In genomic region chr4:130166061-130166460, GRCm38 (mm10) we compare ENCODE assay signal across 33 mouse cellular contexts. TPM values are rescaled to one million over a fixed set of nuclear protein-coding genes. Genes with fewer than 3 reads are reported as not detected.
A peak's percentile ranks its signal among the peaks of the same experiment; 100 is the strongest.
DNase-seq lines count a peak whose midpoint lies in the region; ATAC-seq and TF ChIP-seq lines count a peak whose summit lies in the region.
"Had no signal": no experiment of that assay in that cellular context is flagged by ENCODE, and none has a peak within 500 bp of the region (broad histone marks: within the 10 kb centered on the region; RNA-seq: fewer than 3 reads in every experiment).

No protein-coding gene starts in this region.

- intact Hi-C loops in heart, adult 2 months (cut with DNase I), result no loop called here
- intact Hi-C loops in left cerebral cortex, adult 2 months (cut with DNase I), result no loop called here

- H3K79me2 ChIP-seq in heart, adult 2 months (replicated peaks; ENCODE audit: control insufficient read depth, insufficient read depth, low read length), result no peaks in the 10 kb centered on the region

- peaks cover 5% of the 10 kb centered on the region for H3K36me3 ChIP-seq in heart, adult 2 months (ENCODE audit: control insufficient read depth, insufficient read depth, low read length)
- H3K36me3 ChIP-seq in lung, embryonic 16.5 days (ENCODE audit: control insufficient read depth, insufficient read depth, low read length), result 0 out of 2 replicates have a peak, but pooled peaks cover 2% of the 10 kb centered on the region
- no peaks in the 10 kb centered on the region for H3K36me3 ChIP-seq in embryonic facial prominence, embryonic 13.5 days
- no peaks in the 10 kb centered on the region for H3K36me3 ChIP-seq in kidney, embryonic 15.5 days
- H3K36me3 ChIP-seq: forebrain, embryonic 10.5 days; hindbrain, embryonic 10.5 days; hindbrain, embryonic 15.5 days; midbrain, embryonic 12.5 days; neural tube, embryonic 12.5 days had no signal

- no peak for TF ChIP-seq POLR2A in heart, adult 2 months (IDR thresholded peaks at IDR 0.05; ENCODE audit: insufficient read depth, low read depth, low read length)

- H3K4me2 ChIP-seq in lung, embryonic 16.5 days (ENCODE audit: low read depth, low read length), result no peak overlapping the region
- H3K4me2 ChIP-seq in embryonic facial prominence, embryonic 13.5 days, result peak overlapping the region; percentile 4; the same call in 1 of the 2 replicates
- no peak overlapping the region for H3K4me2 ChIP-seq in kidney, embryonic 15.5 days
- H3K4me2 ChIP-seq: hindbrain, embryonic 15.5 days; lung, embryonic 14.5 days; midbrain, embryonic 12.5 days; neural tube, embryonic 12.5 days had no signal

- TF ChIP-seq EP300 in heart, adult 2 months (IDR thresholded peaks at IDR 0.05; ENCODE audit: insufficient read depth, low read depth, low read length), result no peak

- H3K9ac ChIP-seq in heart, adult 2 months (ENCODE audit: low read depth, low read length), result no peak overlapping the region
- H3K9ac ChIP-seq in lung, embryonic 16.5 days (ENCODE audit: low read length), result no peak overlapping the region
- H3K9ac ChIP-seq in embryonic facial prominence, embryonic 13.5 days, result peak overlapping the region; percentile 0; the same call in 1 of the 2 replicates
- no peak overlapping the region for H3K9ac ChIP-seq in kidney, embryonic 15.5 days
- H3K9ac ChIP-seq: hindbrain, embryonic 15.5 days; liver, embryonic 14.5 days; lung, embryonic 14.5 days; midbrain, embryonic 12.5 days; neural tube, embryonic 12.5 days had no signal

- TF ChIP-seq CTCF in heart, adult 2 months (IDR thresholded peaks at IDR 0.05), result no peak
- TF ChIP-seq CTCF in left cerebral cortex, adult 2 months (IDR thresholded peaks at IDR 0.05), result no peak

- DNase-seq in heart, adult 2 months, result no peak
- no peak for DNase-seq in heart, postnatal 4 days
- no peak for DNase-seq in lung, postnatal 25 days (ENCODE audit: low spot score)
- DNase-seq in left cerebral cortex, adult 2 months (ENCODE audit: extremely low spot score in 1 of 2, low spot score in 2 of 2), result no peak
- DNase-seq: adrenal gland, postnatal 25 days; cerebellum, adult 18-20 months; cerebellum, postnatal 10 days; gastrocnemius, postnatal 14 days; left cerebral cortex, postnatal 4 days; liver; lung, postnatal 4 days had no signal

- H3K27me3 ChIP-seq in heart, adult 2 months (ENCODE audit: control insufficient read depth, insufficient read depth, low read length), result no peaks in the 10 kb centered on the region
- no peaks in the 10 kb centered on the region for H3K27me3 ChIP-seq in lung, embryonic 16.5 days (ENCODE audit: control insufficient read depth, insufficient read depth, low read depth, low read length)
- H3K27me3 ChIP-seq in embryonic facial prominence, embryonic 13.5 days, result peaks cover 35% of the 10 kb centered on the region
- peaks cover 45% of the 10 kb centered on the region for H3K27me3 ChIP-seq in kidney, embryonic 15.5 days

- peaks cover 34% of the 10 kb centered on the region for H3K4me1 ChIP-seq in heart, adult 2 months (ENCODE audit: control insufficient read depth, insufficient read depth, low read length)
- H3K4me1 ChIP-seq in lung, embryonic 16.5 days (replicated peaks; ENCODE audit: control insufficient read depth, insufficient read depth, low read length), result peaks cover 47% of the 10 kb centered on the region
- peaks cover 55% of the 10 kb centered on the region for H3K4me1 ChIP-seq in embryonic facial prominence, embryonic 13.5 days
- peaks cover 70% of the 10 kb centered on the region for H3K4me1 ChIP-seq in kidney, embryonic 15.5 days

- no peak for ATAC-seq in lung, embryonic 16.5 days (ENCODE audit: low read depth)
- ATAC-seq in embryonic facial prominence, embryonic 13.5 days (ENCODE audit: insufficient number of reproducible peaks, insufficient read depth, low FRiP score, low TSS enrichment, low read depth), result no peak
- no peak for ATAC-seq in kidney, embryonic 15.5 days (replicated peaks; ENCODE audit: low FRiP score)
- ATAC-seq: forebrain, embryonic 16.5 days; inflammation-experienced regulatory T-cells, adult 6 months had no signal

- H3K4me3 ChIP-seq in heart, adult 2 months, result no peak overlapping the region
- H3K4me3 ChIP-seq in lung, embryonic 16.5 days (ENCODE audit: low read length), result no peak overlapping the region
- no peak overlapping the region for H3K4me3 ChIP-seq in embryonic facial prominence, embryonic 13.5 days
- H3K4me3 ChIP-seq in kidney, embryonic 15.5 days (replicated peaks), result no peak overlapping the region
- no peak overlapping the region for H3K4me3 ChIP-seq in left cerebral cortex, adult 2 months
- H3K4me3 ChIP-seq: forebrain, embryonic 10.5 days; hindbrain, embryonic 10.5 days; hindbrain, embryonic 15.5 days; megakaryocyte, embryonic 14.5 days; midbrain, embryonic 12.5 days; myocyte; neural tube, embryonic 12.5 days had no signal

- no peaks in the 10 kb centered on the region for H3K9me3 ChIP-seq in lung, embryonic 16.5 days (ENCODE audit: control insufficient read depth, low read length)
- no peaks in the 10 kb centered on the region for H3K9me3 ChIP-seq in embryonic facial prominence, embryonic 13.5 days
- H3K9me3 ChIP-seq in kidney, embryonic 15.5 days (replicated peaks), result no peaks in the 10 kb centered on the region
- H3K9me3 ChIP-seq: forebrain, embryonic 10.5 days; hindbrain, embryonic 10.5 days; hindbrain, embryonic 15.5 days; megakaryocyte, embryonic 14.5 days; midbrain, embryonic 12.5 days; neural tube, embryonic 12.5 days had no signal

- peak overlapping the region; percentile 80 for H3K27ac ChIP-seq in heart, adult 2 months
- peak overlapping the region; percentile 52; the same call in 1 of the 2 replicates for H3K27ac ChIP-seq in lung, embryonic 16.5 days (ENCODE audit: low read length)
- H3K27ac ChIP-seq in embryonic facial prominence, embryonic 13.5 days, result peak overlapping the region; percentile 28; the same call in 1 of the 2 replicates
- H3K27ac ChIP-seq in kidney, embryonic 15.5 days, result no peak overlapping the region
- H3K27ac ChIP-seq in left cerebral cortex, adult 2 months, result no peak overlapping the region
- H3K27ac ChIP-seq: forebrain, embryonic 10.5 days; hindbrain, embryonic 10.5 days; hindbrain, embryonic 15.5 days; kidney, postnatal 0 days; liver, embryonic 14.5 days; midbrain, embryonic 12.5 days; neural tube, embryonic 12.5 days had no signal

- WGBS in heart, adult 2 months, result 85% methylated on average over 18 of the region's 18 CpGs
- 69% methylated on average over 18 of the region's 18 CpGs for WGBS in lung, embryonic 16.5 days
- WGBS in embryonic facial prominence, embryonic 13.5 days, result 64% methylated on average over 17 of the region's 18 CpGs
- 79% methylated on average over 18 of the region's 18 CpGs for WGBS in kidney, embryonic 15.5 days

RNA-seq across cellular contexts. Expression of gene Tinagl1, which starts 8.9 kb away (rescaled TPM):
- 10 to 100 TPM; 56.4 to 68.6 TPM for total RNA-seq in heart, adult 2 months (2021)
- polyA plus RNA-seq in heart, adult 2 months (2012; rRNA removed), result 61.9 and 84.0 TPM in 2 replicates
- 10 to 100 TPM; 68.9 to 69.4 TPM for total RNA-seq in heart, postnatal 4 days (2021)
- 73.3 and 81.6 TPM in 2 replicates for polyA plus RNA-seq in lung, embryonic 16.5 days (2015; fragmentation: Nextera tagmentation; extraction: Ambion mirVana)
- 13.8 and 14.2 TPM in 2 replicates for polyA plus RNA-seq in embryonic facial prominence, embryonic 13.5 days (2015; fragmentation: Nextera tagmentation; extraction: Ambion mirVana)
- polyA plus RNA-seq in kidney, embryonic 15.5 days (2015; fragmentation: Nextera tagmentation; extraction: Ambion mirVana), result 51.0 and 62.7 TPM in 2 replicates
- total RNA-seq in left cerebral cortex, adult 2 months (2021), result 10 to 100 TPM; 13.3 to 17.0 TPM
- polyA plus RNA-seq: inflammation-experienced regulatory T-cells, adult 6 months had no signal

RNA-seq across cellular contexts. Expression of gene Hcrtr1, which starts 26.9 kb away (rescaled TPM):
- total RNA-seq in heart, adult 2 months (2021), result not detected
- 0.23 and 0.27 TPM in 2 replicates for polyA plus RNA-seq in heart, adult 2 months (2012; rRNA removed)
- total RNA-seq in heart, postnatal 4 days (2021), result not detected
- polyA plus RNA-seq in lung, embryonic 16.5 days (2015; fragmentation: Nextera tagmentation; extraction: Ambion mirVana), result 0.34 and 0.40 TPM in 2 replicates
- 0.21 TPM in 2 replicates for polyA plus RNA-seq in embryonic facial prominence, embryonic 13.5 days (2015; fragmentation: Nextera tagmentation; extraction: Ambion mirVana)
- 0.17 and 0.62 TPM in 2 replicates for polyA plus RNA-seq in kidney, embryonic 15.5 days (2015; fragmentation: Nextera tagmentation; extraction: Ambion mirVana)
- total RNA-seq in left cerebral cortex, adult 2 months (2021), result 1 to 10 TPM; 1.7 to 2.1 TPM
- total RNA-seq: common myeloid progenitor, adult 5-6 weeks; gastrocnemius, postnatal 14 days; granulocyte monocyte progenitor cell, adult 5-6 weeks had no signal
- polyA plus RNA-seq: heart, embryonic 16.5 days; inflammation-experienced regulatory T-cells, adult 6 months; liver, embryonic 14.5 days; myocyte had no signal

RNA-seq across cellular contexts. Expression of gene Gm853, which starts 56.1 kb away (rescaled TPM):
- not detected for total RNA-seq in heart, adult 2 months (2021)
- polyA plus RNA-seq in heart, adult 2 months (2012; rRNA removed), result not detected in 2 replicates
- not detected for total RNA-seq in heart, postnatal 4 days (2021)
- not detected in 2 replicates for polyA plus RNA-seq in lung, embryonic 16.5 days (2015; fragmentation: Nextera tagmentation; extraction: Ambion mirVana)
- polyA plus RNA-seq in embryonic facial prominence, embryonic 13.5 days (2015; fragmentation: Nextera tagmentation; extraction: Ambion mirVana), result not detected in 2 replicates
- polyA plus RNA-seq in kidney, embryonic 15.5 days (2015; fragmentation: Nextera tagmentation; extraction: Ambion mirVana), result 0.26 and 0.39 TPM in 2 replicates
- not detected for total RNA-seq in left cerebral cortex, adult 2 months (2021)
- total RNA-seq: adrenal gland, adult 18-20 months; adrenal gland, postnatal 25 days; common myeloid progenitor, adult 5-6 weeks; gastrocnemius, postnatal 14 days; granulocyte monocyte progenitor cell, adult 5-6 weeks; layer of hippocampus, postnatal 25 days; left cerebral cortex, postnatal 4 days had no signal
- polyA plus RNA-seq: forebrain, embryonic 10.5 days; heart, embryonic 16.5 days; inflammation-experienced regulatory T-cells, adult 6 months; liver, embryonic 14.5 days; lung, embryonic 14.5 days; midbrain, embryonic 12.5 days; midbrain, postnatal 0 days; myocyte; neural tube, embryonic 12.5 days; stomach, embryonic 14.5 days had no signal

Comparison
In these comparisons a context has a peak if more than half of its experiments do, and no peak if none do; other contexts are left out.
1. H3K27ac ChIP-seq: peak in heart, adult 2 months (single experiment), lung, embryonic 16.5 days (single experiment) and embryonic facial prominence, embryonic 13.5 days (single experiment); none in kidney, embryonic 15.5 days (single experiment) and left cerebral cortex, adult 2 months (single experiment).